Mouse (Mus musculus): ENCODE results near the gene L3mbtl1.
"Not testable (repeated sequence)": the region's sequence is repeated elsewhere in the genome, so short reads cannot be mapped to it uniquely, and the experiment has no call there.

The L3mbtl1 gene

DNA sequence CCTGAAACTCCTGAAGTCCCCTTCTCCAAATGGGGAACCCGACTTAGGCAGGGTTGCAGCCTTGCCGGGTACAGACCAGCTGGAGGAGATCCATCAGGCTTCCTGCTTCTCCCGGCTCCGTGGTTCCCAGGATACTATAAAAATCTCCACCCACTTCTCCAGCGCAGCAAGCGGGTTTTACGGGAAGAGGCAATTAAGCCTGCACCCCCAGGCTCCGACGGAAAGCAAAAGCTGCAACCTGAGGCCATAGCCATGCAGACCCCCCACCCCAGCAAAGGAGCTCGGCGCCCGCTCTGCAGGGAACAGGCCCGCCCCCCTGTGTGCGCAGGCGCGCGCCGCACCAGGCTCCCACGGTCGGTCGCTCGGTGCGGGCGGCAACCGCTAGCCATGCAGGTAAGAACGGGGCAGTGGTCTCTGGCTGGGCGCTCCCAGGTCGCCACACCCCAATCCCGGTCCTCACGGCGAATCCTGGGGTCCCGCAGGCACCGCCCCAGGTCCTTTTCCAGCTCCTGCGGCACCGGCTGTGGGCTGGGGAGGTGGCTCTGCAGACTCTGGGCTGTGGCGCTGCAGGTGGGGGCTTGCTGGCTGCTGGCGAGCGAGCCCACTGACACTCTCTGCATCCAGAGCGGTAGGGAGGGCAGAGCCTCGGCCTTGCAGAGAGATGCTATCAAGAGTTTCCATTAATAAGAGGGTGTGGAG is at the start of gene L3mbtl1:
Gene L3mbtl1 (plus strand): TSS at position 325 of the 699 bp plus-strand sequence.
- no peak for DNase-seq (ENCODE audit: low spot score in 2 of 2)

GRCm38 (mm10) chr2:162899256-162899655 is 44.0 kb upstream of the L3mbtl1 start:
- not testable (repeated sequence) for DNase-seq (ENCODE audit: low spot score in 2 of 2)

DNA sequence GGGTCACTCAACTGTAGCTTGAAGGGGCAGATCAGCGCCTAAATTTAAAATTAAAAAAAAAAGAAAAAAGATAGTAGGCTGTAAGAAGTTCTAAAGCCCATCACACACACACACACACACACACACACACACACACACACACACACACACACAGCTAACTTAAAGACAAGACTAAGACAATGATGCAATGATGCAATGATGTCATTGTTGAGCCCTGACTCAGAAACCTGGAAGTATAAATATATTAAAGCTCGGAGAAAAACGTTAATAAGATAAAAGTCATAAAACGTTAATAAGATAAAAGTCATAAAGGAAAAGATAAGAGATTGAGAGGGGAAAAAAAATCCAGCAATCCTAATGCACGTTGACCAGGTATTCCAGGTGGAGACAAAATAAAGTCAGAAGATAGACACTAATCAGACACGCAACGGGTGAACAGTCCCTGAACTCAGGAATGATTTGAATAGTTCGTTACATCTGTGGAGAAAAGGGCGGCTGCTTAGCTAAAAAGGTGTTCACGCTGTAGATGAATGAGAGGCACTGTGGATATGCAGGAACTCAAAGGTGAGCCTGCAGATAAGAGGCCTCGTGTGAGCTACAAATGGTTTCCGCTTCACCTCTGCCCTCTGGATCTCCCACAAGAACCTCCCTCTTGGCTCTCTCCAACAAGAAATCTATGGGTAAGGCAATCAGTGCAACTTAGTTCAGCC is 43.2 kb upstream of the L3mbtl1 start:
- no peak for DNase-seq (ENCODE audit: low spot score in 2 of 2)

- DNase-seq (ENCODE audit: low spot score in 2 of 2): no peak
Observed at GRCm38 (mm10) chr2:162900590-162900916, 42.7 kb upstream of the L3mbtl1 start.

GRCm38 (mm10) chr2:162905902-162906301 is 37.4 kb upstream of the L3mbtl1 start:
- DNase-seq (ENCODE audit: low spot score in 2 of 2): no peak

- DNase-seq (ENCODE audit: low spot score in 2 of 2): no peak
Observed at GRCm38 (mm10) chr2:162908052-162908491, 35.2 kb upstream of the L3mbtl1 start.

- no peak for DNase-seq (ENCODE audit: low spot score in 2 of 2)
Observed at GRCm38 (mm10) chr2:162914040-162914439, 29.2 kb upstream of the L3mbtl1 start.

DNA sequence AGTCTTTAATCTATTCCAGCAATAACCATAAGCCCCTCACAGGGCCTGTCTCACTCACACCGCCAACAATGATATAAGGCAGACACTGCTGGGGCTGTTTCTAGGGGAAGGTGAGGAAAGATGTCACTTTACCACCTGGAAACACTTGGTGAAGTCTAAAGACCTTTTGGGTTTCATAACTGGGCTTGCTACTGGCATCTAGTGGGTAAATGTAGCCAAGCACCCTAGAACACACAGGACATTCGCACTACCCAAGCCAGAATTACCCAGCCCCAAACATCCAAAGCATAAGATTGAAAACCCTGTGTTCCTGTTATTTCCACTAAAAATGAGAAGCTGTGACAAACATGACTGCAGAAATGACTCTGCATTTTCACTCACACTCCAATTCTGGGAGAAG is 28.8 kb upstream of the L3mbtl1 start:
- no peak for DNase-seq (ENCODE audit: low spot score in 2 of 2)

DNA sequence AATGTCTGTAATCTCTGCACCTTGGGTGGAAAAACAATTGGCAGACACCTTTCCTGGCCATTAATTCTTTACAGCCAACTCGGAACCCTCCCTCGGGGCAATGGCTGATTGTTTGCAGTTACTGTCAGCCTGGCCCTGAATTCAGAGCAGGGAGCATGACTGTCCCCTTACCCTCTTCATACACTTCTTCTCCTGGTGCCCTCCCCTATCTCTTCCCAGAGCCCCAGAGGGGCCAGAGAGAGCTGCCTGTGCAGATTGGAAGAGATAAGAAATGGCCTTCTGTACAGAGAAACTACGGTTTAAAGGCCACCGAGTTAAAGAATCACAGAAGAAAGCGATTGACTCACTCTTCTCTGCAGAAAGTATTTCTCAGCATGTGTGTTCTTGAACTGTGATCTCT is 23.3 kb upstream of the L3mbtl1 start:
- DNase-seq (ENCODE audit: low spot score in 2 of 2): no peak

- DNase-seq (ENCODE audit: low spot score in 2 of 2): peak; percentile 17 to 37
Observed at GRCm38 (mm10) chr2:162922183-162922582, 21.1 kb upstream of the L3mbtl1 start.

- DNase-seq (ENCODE audit: low spot score in 2 of 2): no peak
Observed at GRCm38 (mm10) chr2:162922834-162923233, 20.4 kb upstream of the L3mbtl1 start.

GRCm38 (mm10) chr2:162924126-162924525 is 19.1 kb upstream of the L3mbtl1 start:
- no peak for DNase-seq (ENCODE audit: low spot score in 2 of 2)

GRCm38 (mm10) chr2:162927918-162928585 is 15.2 kb upstream of the L3mbtl1 start:
- DNase-seq (ENCODE audit: low spot score in 2 of 2): no peak

- DNase-seq (ENCODE audit: low spot score in 2 of 2): no peak
Observed at GRCm38 (mm10) chr2:162929704-162930103, 13.6 kb upstream of the L3mbtl1 start.

GRCm38 (mm10) chr2:162930516-162931122 is 12.7 kb upstream of the L3mbtl1 start:
- peak in 1 of 2 experiments; percentile 17 for DNase-seq (ENCODE audit: low spot score in 2 of 2)

DNA sequence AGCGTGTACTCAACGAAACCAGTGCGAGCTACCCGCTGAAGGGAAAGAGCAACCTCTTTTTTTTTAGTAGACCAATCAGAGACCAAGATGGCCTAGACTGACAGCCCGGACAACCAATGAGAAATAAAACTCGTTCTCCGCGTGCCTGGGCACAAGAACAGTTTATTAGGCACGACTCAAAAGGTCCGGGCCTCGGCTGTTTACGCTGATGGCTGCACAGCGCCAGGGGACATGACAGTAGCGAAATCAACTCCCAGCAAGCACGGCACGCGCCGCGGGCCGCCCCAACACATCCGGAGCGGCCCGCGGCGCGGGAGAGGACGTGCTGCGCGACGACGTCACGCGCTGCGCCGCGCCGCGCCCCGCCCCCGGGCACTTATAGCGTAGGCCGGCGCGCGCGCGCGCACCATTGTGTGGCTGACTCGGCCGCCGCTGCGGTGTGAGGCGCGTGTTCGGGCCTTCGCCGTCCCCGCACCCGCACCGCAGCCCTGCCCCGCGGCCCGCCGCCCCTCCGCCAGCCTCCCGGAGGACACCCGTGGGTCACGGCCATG is 12.1 kb upstream of the L3mbtl1 start, which contains the start of gene Srsf6:
Gene Srsf6 (plus strand): TSS at position 406 of the 551 bp plus-strand sequence.
- DNase-seq (ENCODE audit: low spot score in 2 of 2): peak; percentile 83 to 88

DNA sequence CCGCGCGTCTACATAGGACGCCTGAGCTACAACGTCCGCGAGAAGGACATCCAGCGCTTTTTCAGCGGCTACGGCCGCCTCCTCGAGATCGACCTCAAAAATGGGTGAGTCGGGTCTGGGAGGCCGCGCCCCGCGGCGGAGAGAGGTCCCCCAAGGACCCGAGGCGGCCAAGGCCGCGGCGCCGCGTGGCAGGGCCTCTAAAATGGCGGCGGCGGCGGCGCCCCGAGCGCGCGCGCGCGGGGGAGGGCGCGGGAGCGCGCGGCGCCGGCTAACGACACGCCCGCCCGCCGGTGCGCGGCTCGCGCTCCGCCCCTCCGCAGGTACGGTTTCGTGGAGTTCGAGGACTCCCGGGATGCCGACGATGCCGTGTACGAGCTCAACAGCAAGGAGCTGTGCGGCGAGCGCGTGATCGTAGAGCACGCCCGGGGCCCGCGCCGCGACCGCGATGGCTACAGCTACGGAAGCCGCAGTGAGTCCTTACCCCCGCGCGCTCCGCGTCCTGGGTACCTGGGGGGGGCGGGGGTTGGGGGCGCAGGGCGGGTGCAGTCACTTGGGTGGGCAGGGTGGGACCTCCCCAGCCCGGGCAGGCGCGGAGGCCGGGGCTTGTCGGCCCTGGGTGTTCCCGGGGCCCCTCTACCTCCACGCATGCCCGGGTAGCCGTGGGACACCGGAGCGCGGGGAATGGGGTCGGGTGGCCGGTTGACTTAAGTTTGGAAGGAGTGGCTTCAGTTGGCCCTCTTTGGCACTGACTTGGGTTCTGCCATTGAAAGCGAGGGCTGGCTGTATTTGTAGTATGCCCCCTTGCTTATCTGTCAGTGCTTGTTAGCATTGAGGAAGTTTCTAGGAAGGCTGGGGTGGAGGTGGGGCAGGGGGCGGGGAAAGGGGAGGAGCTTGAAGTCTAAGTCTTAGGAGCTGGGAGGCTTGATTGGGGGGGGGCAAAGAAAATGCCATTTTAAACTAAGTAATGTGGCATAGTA is 11.3 kb upstream of the L3mbtl1 start:
- peak; percentile 44 to 66 for DNase-seq (ENCODE audit: low spot score in 2 of 2)

GRCm38 (mm10) chr2:162932706-162933105 is 10.6 kb upstream of the L3mbtl1 start:
- no peak for DNase-seq (ENCODE audit: low spot score in 2 of 2)

DNA sequence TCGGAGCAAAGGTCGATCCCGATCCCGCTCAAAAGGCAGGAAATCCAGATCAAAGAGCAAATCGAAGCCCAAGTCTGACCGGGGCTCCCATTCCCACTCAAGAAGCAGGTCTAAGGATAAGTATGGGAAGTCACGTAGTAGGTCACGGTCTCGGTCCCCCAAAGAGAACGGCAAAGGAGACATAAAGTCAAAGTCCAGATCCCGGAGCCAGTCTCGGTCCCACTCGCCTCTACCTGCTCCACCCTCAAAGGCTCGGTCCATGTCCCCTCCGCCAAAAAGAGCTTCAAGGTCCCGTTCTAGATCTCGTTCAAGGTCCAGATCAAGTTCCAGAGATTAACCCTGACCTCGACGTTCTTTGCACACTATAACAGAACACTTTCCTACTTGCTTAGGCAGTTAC is 8.9 kb upstream of the L3mbtl1 start:
- no peak for DNase-seq (ENCODE audit: low spot score in 2 of 2)

GRCm38 (mm10) chr2:162935700-162936099 is 7.6 kb upstream of the L3mbtl1 start:
- DNase-seq (ENCODE audit: low spot score in 2 of 2): no peak

DNA sequence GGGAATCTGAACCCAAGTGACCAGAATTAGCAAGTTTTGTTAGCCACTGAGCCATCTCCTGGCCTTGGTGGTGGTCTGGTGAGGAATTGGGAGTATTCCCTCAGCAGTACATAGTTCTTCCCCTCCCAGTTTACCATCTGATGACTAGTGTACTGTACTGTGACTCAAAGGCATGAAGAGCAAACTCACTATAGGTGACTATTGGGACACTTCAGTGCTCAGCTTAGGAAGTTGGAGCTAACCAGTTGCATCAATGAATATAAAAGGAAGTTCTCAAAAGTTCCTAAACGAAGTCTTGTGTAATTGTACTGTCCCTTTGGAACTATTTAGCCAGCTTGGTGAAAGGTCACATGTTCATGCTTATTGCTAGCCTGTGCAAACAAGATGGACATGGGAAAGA is 3.7 kb upstream of the L3mbtl1 start:
- no peak for DNase-seq (ENCODE audit: low spot score in 2 of 2)

All from spleen, postnatal 36 days (tissue).